Mouse (Mus musculus): ENCODE data around the gene E330009J07Rik. TPM values are rescaled to one million over a fixed set of nuclear protein-coding genes. Genes with fewer than 3 reads are reported as not detected.
A peak's percentile ranks its signal among the peaks of the same experiment; 100 is the strongest.

Gene E330009J07Rik
- polyA plus RNA-seq, 1 experiment from 2014 or later: 8.8 TPM

GRCm38 (mm10) chr6:40423774-40424173 lies 12.2 kb downstream of the E330009J07Rik start:
- Histone ChIP-seq H3K4me3 (replicated peaks) (no peak overlapping the region), H3K4me2 (replicated peaks) (no peak overlapping the region), H3K9ac (no peak overlapping the region), H3K4me1 (replicated peaks) (no peaks in the 10 kb centered on the region), H3K27ac (no peak overlapping the region), H3K9me3 (no peaks in the 10 kb centered on the region), H3K27me3 (replicated peaks) (no peaks in the 10 kb centered on the region), H3K36me3 (no peaks in the 10 kb centered on the region)
- ATAC-seq: 0 out of 2 replicates have a peak, but pooled peaks have one; percentile 28
- WGBS: 48% methylated on average over 1 of the region's 1 CpGs

- Histone ChIP-seq H3K36me3 (no peaks in the 10 kb centered on the region), H3K27me3 (replicated peaks) (no peaks in the 10 kb centered on the region), H3K4me3 (replicated peaks) (no peak overlapping the region), H3K4me1 (replicated peaks) (no peaks in the 10 kb centered on the region), H3K4me2 (replicated peaks) (no peak overlapping the region), H3K27ac (no peak overlapping the region), H3K9ac (no peak overlapping the region), H3K9me3 (no peaks in the 10 kb centered on the region)
- ATAC-seq: no peak
- 79% methylated on average over 1 of the region's 1 CpGs for WGBS
Measured at GRCm38 (mm10) chr6:40423013-40423412, 12.9 kb downstream of the E330009J07Rik start.

DNA sequence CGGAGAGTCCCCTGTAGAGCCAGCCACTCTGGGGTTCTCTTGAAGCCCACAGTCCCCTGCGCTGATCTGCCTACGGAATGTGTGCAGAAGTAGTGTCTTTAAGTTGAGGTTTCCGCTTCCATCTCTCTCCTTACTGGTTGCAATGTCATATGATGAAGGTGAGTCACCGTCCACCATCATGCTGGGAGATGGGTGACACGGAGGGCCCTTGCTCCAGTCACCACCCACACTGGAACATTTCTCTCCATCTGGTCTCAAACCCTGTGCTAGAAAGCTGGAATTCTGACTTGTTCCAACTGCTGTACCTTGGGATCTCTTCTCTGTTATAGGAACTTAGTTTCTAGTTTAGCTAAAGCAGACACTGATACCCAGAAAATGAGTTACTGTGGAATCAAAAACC lies 14.8 kb downstream of the E330009J07Rik start:
- Histone ChIP-seq H3K4me3 (replicated peaks) (no peak overlapping the region), H3K4me1 (replicated peaks) (no peaks in the 10 kb centered on the region), H3K9ac (no peak overlapping the region), H3K4me2 (replicated peaks) (no peak overlapping the region), H3K9me3 (no peaks in the 10 kb centered on the region), H3K36me3 (no peaks in the 10 kb centered on the region), H3K27me3 (replicated peaks) (no peaks in the 10 kb centered on the region), H3K27ac (no peak overlapping the region)
- WGBS: 91% methylated on average over 6 of the region's 6 CpGs
- ATAC-seq: no peak

- Histone ChIP-seq H3K4me1 (replicated peaks) (no peaks in the 10 kb centered on the region), H3K9me3 (no peaks in the 10 kb centered on the region), H3K9ac (no peak overlapping the region), H3K36me3 (no peaks in the 10 kb centered on the region), H3K27ac (no peak overlapping the region), H3K4me3 (replicated peaks) (no peak overlapping the region), H3K27me3 (replicated peaks) (no peaks in the 10 kb centered on the region), H3K4me2 (replicated peaks) (no peak overlapping the region)
- 98% methylated on average over 4 of the region's 4 CpGs for WGBS
- no peak for ATAC-seq
Measured at GRCm38 (mm10) chr6:40418386-40418785, 17.5 kb downstream of the E330009J07Rik start.

DNA sequence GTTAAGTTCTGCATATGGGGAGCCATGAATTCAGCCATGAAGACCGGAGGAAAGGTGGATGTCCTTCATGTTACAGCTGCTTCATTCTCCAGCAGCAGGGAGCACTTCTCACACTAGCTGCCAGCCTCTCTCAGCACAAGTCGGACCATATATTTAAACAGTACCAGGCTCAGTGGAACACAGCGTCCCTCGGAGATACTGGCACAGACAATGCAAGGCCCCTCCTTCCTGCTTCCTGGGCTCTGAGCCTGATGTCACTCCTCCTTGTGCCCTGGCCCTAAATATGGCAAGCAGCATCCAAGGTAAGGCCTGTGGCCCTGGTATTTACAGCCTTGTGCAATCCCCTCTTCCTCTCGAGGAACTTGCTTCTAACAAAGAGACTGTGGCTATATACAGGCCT lies 20.1 kb downstream of the E330009J07Rik start:
- Histone ChIP-seq H3K4me1 (replicated peaks) (no peaks in the 10 kb centered on the region), H3K27ac (no peak overlapping the region), H3K4me3 (replicated peaks) (no peak overlapping the region), H3K36me3 (no peaks in the 10 kb centered on the region), H3K4me2 (replicated peaks) (no peak overlapping the region), H3K27me3 (replicated peaks) (no peaks in the 10 kb centered on the region), H3K9ac (no peak overlapping the region), H3K9me3 (no peaks in the 10 kb centered on the region)
- WGBS: 75% methylated on average over 5 of the region's 5 CpGs
- no peak for ATAC-seq

GRCm38 (mm10) chr6:40413565-40413964 lies 22.4 kb downstream of the E330009J07Rik start:
- no peak overlapping the region for H3K27ac ChIP-seq
- ATAC-seq: no peak
- WGBS: 92% methylated on average over 3 of the region's 3 CpGs

GRCm38 (mm10) chr6:40413046-40413445 lies 22.9 kb downstream of the E330009J07Rik start:
- Histone ChIP-seq H3K9me3 (no peaks in the 10 kb centered on the region), H3K36me3 (no peaks in the 10 kb centered on the region), H3K4me2 (replicated peaks) (no peak overlapping the region), H3K27me3 (replicated peaks) (no peaks in the 10 kb centered on the region), H3K9ac (no peak overlapping the region), H3K4me3 (replicated peaks) (no peak overlapping the region), H3K4me1 (replicated peaks) (no peaks in the 10 kb centered on the region), H3K27ac (no peak overlapping the region)
- ATAC-seq: no peak
- WGBS: 90% methylated on average over 5 of the region's 5 CpGs

More at GRCm38 (mm10) chr6:40413565-40413964, 22.4 kb downstream of the E330009J07Rik start:
- no peak overlapping the region for H3K4me2 ChIP-seq (replicated peaks)
- H3K27me3 ChIP-seq (replicated peaks): no peaks in the 10 kb centered on the region
- H3K36me3 ChIP-seq: no peaks in the 10 kb centered on the region
- H3K4me3 ChIP-seq (replicated peaks): no peak overlapping the region
- H3K4me1 ChIP-seq (replicated peaks): no peaks in the 10 kb centered on the region
- H3K9ac ChIP-seq: no peak overlapping the region
- H3K9me3 ChIP-seq: no peaks in the 10 kb centered on the region

GRCm38 (mm10) chr6:40411085-40411484 lies 24.9 kb downstream of the E330009J07Rik start:
- Histone ChIP-seq H3K27ac (no peak overlapping the region), H3K4me2 (replicated peaks) (no peak overlapping the region), H3K27me3 (replicated peaks) (no peaks in the 10 kb centered on the region), H3K9me3 (no peaks in the 10 kb centered on the region), H3K4me3 (replicated peaks) (no peak overlapping the region), H3K4me1 (replicated peaks) (no peaks in the 10 kb centered on the region), H3K36me3 (peaks cover 8% of the 10 kb centered on the region; the same call in 1 of the 2 replicates), H3K9ac (no peak overlapping the region)
- WGBS: 85% methylated on average over 3 of the region's 3 CpGs
- no peak for ATAC-seq

GRCm38 (mm10) chr6:40403640-40404285 lies 32.2 kb downstream of the E330009J07Rik start:
- Histone ChIP-seq H3K9ac (no peak overlapping the region), H3K9me3 (no peaks in the 10 kb centered on the region), H3K4me2 (replicated peaks) (no peak overlapping the region), H3K27me3 (replicated peaks) (no peaks in the 10 kb centered on the region), H3K4me3 (replicated peaks) (no peak overlapping the region), H3K27ac (no peak overlapping the region), H3K4me1 (replicated peaks) (no peaks in the 10 kb centered on the region), H3K36me3 (peaks cover 28% of the 10 kb centered on the region)
- 80% methylated on average over 4 of the region's 4 CpGs for WGBS
- no peak for ATAC-seq

- Histone ChIP-seq H3K4me2 (replicated peaks) (no peak overlapping the region), H3K27ac (no peak overlapping the region), H3K9me3 (no peaks in the 10 kb centered on the region), H3K9ac (no peak overlapping the region), H3K4me1 (replicated peaks) (no peaks in the 10 kb centered on the region), H3K27me3 (replicated peaks) (no peaks in the 10 kb centered on the region), H3K4me3 (replicated peaks) (no peak overlapping the region), H3K36me3 (peaks cover 28% of the 10 kb centered on the region)
- 50% methylated on average over 2 of the region's 2 CpGs for WGBS
- peak; percentile 68 for ATAC-seq
Measured at GRCm38 (mm10) chr6:40402031-40402430, 33.9 kb downstream of the E330009J07Rik start.

- Histone ChIP-seq H3K27ac (no peak overlapping the region), H3K9me3 (no peaks in the 10 kb centered on the region), H3K4me2 (replicated peaks) (no peak overlapping the region), H3K4me1 (replicated peaks) (no peaks in the 10 kb centered on the region), H3K27me3 (replicated peaks) (no peaks in the 10 kb centered on the region), H3K36me3 (peaks cover 2% of the 10 kb centered on the region; the same call in 1 of the 2 replicates), H3K4me3 (replicated peaks) (no peak overlapping the region), H3K9ac (no peak overlapping the region)
- 34% methylated on average over 3 of the region's 3 CpGs for WGBS
- ATAC-seq: peak; percentile 80
Measured at GRCm38 (mm10) chr6:40393213-40393612, 42.7 kb downstream of the E330009J07Rik start.

- Histone ChIP-seq H3K36me3 (peaks cover 2% of the 10 kb centered on the region; the same call in 1 of the 2 replicates), H3K4me1 (replicated peaks) (no peaks in the 10 kb centered on the region), H3K9ac (no peak overlapping the region), H3K9me3 (no peaks in the 10 kb centered on the region), H3K27ac (no peak overlapping the region), H3K27me3 (replicated peaks) (no peaks in the 10 kb centered on the region), H3K4me3 (replicated peaks) (no peak overlapping the region), H3K4me2 (replicated peaks) (no peak overlapping the region)
- WGBS: 86% methylated on average over 1 of the region's 1 CpGs
- no peak for ATAC-seq
Measured at GRCm38 (mm10) chr6:40390975-40391374, 45.0 kb downstream of the E330009J07Rik start.

- Histone ChIP-seq H3K27ac (no peak overlapping the region), H3K4me1 (replicated peaks) (no peaks in the 10 kb centered on the region), H3K36me3 (no peaks in the 10 kb centered on the region), H3K9me3 (no peaks in the 10 kb centered on the region), H3K4me3 (replicated peaks) (no peak overlapping the region), H3K9ac (no peak overlapping the region), H3K4me2 (replicated peaks) (no peak overlapping the region), H3K27me3 (replicated peaks) (no peaks in the 10 kb centered on the region)
- ATAC-seq: no peak
- WGBS: 63% methylated on average over 4 of the region's 4 CpGs
Measured at GRCm38 (mm10) chr6:40388660-40389059, 47.3 kb downstream of the E330009J07Rik start.

Measured in intestine, embryonic 15.5 days (tissue).